Mouse (Mus musculus) intestine, embryonic 16.5 days (tissue): Measurements from ENCODE around the gene Engase. TPM values are rescaled to one million over a fixed set of nuclear protein-coding genes. Genes with fewer than 3 reads are reported as not detected.

Experiments used
- ATAC-seq: fragments of 200-750 bp; cut with Nextera tagmentation; 2 replicates; pipeline ENCODE4 v1.8.0; 2017; ENCODE audit warnings: moderate TSS enrichment, moderate library complexity
- H3K27ac ChIP-seq: fragments of 300-500 bp; sonication (generic); 2 replicates; pipeline ENCODE4 v1.5.1; 2014; ENCODE audit warnings: mild to moderate bottlenecking, low read length
- H3K27me3 ChIP-seq: fragments of 300-500 bp; sonication (generic); replicated peaks from 2 replicates; pipeline ENCODE4 v1.6.1; 2014; ENCODE audit warnings: low read length, control low read depth, mixed read lengths; ENCODE audit not compliant: control insufficient read depth, insufficient read depth
- H3K36me3 ChIP-seq: fragments of 300-500 bp; sonication (generic); 2 replicates; pipeline ENCODE4 v1.6.1; 2014; ENCODE audit warnings: low read length, control low read depth; ENCODE audit not compliant: control insufficient read depth, insufficient read depth
- H3K4me1 ChIP-seq: fragments of 300-500 bp; sonication (generic); 2 replicates; pipeline ENCODE4 v1.6.1; 2014; ENCODE audit warnings: low read length, control low read depth, mixed read lengths; ENCODE audit not compliant: control insufficient read depth, insufficient read depth
- H3K4me2 ChIP-seq: fragments of 300-500 bp; sonication (generic); 2 replicates; pipeline ENCODE4 v1.6.1; 2014; ENCODE audit warnings: low read depth, low read length, control low read depth
- H3K4me3 ChIP-seq: fragments of 300-500 bp; sonication (generic); 2 replicates; pipeline ENCODE4 v1.5.1; 2014; ENCODE audit warnings: mild to moderate bottlenecking, low read length
- H3K9ac ChIP-seq: fragments of 300-500 bp; sonication (generic); 2 replicates; pipeline ENCODE4 v1.6.1; 2014; ENCODE audit warnings: low read depth, low read length
- H3K9me3 ChIP-seq: fragments of 300-500 bp; sonication (generic); 2 replicates; pipeline ENCODE4 v1.6.1; 2016; ENCODE audit warnings: low read length, control low read depth; ENCODE audit not compliant: control insufficient read depth
- WGBS: fragments of 180-500 bp; shearing (Covaris S2); extraction: QIAGEN DNeasy Blood & Tissue Kit; methylation state at CpG from one replicate; pipeline ENCODE4 v1.1.7; 2014; 5-methylcytosine and 5-hydroxymethylcytosine counted together
- polyA plus RNA-seq: library from polyadenylated mRNA; unstranded; fragments of >200 nt; fragmentation: Nextera tagmentation; extraction: Ambion mirVana; gene quantifications from 2 replicates; pipeline ENCODE4 v1.2.1, GENCODE M21; 2015

Gene Engase
- polyA plus RNA-seq, 1 experiment from 2014 or later: 13.5 TPM

GRCm38 (mm10) chr11:118494001-118494737, 17.5 kb downstream of the Engase start:
- Histone ChIP-seq H3K4me1 (peaks cover 5% of the 10 kb centered on the region), H3K4me3 (no peak overlapping the region), H3K9ac (no peak overlapping the region), H3K27ac (no peak overlapping the region), H3K36me3 (no peaks in the 10 kb centered on the region), H3K9me3 (no peaks in the 10 kb centered on the region), H3K4me2 (no peak overlapping the region), H3K27me3 (no peaks in the 10 kb centered on the region)
- 74% methylated on average over 12 of the region's 12 CpGs for WGBS
- ATAC-seq: no peak

DNA sequence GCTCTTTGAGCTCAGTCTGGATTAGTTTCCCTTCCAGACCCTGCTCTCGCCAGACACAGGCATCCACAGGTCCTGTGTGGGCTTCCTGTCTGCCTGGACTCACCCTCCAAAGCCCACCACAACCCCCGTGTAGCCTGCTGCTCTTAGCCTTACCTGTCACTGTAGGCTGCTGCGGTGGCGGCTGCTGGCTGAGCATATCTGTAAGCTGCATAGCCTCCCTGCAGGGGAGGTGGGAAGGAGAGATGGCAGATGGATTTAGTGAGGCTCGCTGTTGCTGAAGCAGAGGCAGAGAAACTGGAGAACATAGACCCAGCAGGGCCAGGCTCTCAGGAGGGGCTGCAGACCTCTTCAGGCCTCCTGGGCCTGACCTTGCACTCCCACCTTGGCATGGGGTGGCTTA, 18.4 kb downstream of the Engase start:
- Histone ChIP-seq H3K4me2 (no peak overlapping the region), H3K9me3 (no peaks in the 10 kb centered on the region), H3K9ac (no peak overlapping the region), H3K4me1 (peaks cover 5% of the 10 kb centered on the region), H3K4me3 (no peak overlapping the region), H3K36me3 (no peaks in the 10 kb centered on the region), H3K27me3 (no peaks in the 10 kb centered on the region), H3K27ac (no peak overlapping the region)
- 48% methylated on average over 5 of the region's 5 CpGs for WGBS
- ATAC-seq: no peak

- no peak for ATAC-seq
- Histone ChIP-seq H3K4me3 (no peak overlapping the region), H3K4me1 (no peaks in the 10 kb centered on the region), H3K36me3 (no peaks in the 10 kb centered on the region), H3K27ac (no peak overlapping the region), H3K4me2 (no peak overlapping the region), H3K27me3 (no peaks in the 10 kb centered on the region), H3K9me3 (no peaks in the 10 kb centered on the region), H3K9ac (no peak overlapping the region)
- 57% methylated on average over 20 of the region's 20 CpGs for WGBS
Measured at GRCm38 (mm10) chr11:118496066-118496689, 19.5 kb downstream of the Engase start.

GRCm38 (mm10) chr11:118502990-118503389, 26.4 kb downstream of the Engase start:
- Histone ChIP-seq H3K4me1 (no peaks in the 10 kb centered on the region), H3K27ac (no peak overlapping the region), H3K4me2 (no peak overlapping the region), H3K9ac (no peak overlapping the region), H3K36me3 (no peaks in the 10 kb centered on the region), H3K27me3 (peaks cover 24% of the 10 kb centered on the region), H3K9me3 (no peaks in the 10 kb centered on the region), H3K4me3 (no peak overlapping the region)
- WGBS: 47% methylated on average over 6 of the region's 6 CpGs
- ATAC-seq: no peak

DNA sequence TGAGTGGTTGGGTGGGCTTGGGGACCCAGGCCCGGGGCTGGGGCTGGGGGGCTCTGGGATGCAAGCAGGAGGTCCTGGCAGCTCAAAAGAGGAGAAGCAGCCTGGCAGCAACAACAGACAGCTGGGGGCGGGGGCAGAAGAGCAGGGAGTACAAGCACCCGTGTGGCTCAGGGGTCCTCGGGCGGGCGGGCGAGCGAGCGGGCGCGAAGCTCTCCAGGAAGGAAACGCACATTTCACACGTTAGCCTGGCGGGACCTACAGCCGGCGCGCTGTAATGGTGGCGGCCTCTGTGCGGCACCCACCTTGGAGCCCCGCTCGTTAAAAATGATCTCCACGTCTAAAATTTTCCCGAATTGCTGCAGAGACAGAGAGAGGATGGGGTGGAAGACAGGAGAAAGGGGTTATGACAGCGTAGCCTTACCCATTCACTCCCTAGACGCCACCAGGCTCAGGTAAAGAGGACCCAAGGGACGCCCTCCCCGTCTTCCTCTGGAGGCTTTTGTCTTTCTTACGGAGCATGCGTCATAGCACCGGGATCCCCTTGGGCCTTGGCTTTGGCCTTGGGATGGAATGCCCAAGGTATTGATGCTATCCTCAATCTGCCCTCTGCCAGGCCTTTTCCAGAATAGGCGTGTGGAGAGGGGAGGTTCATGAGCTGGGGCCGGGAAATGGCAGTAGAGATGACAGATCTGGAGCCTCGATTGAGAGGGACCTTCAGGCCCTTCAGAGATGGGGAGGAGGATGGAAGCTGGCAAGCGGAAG, 27.0 kb downstream of the Engase start:
- Histone ChIP-seq H3K4me1 (no peaks in the 10 kb centered on the region), H3K4me2 (no peak overlapping the region), H3K36me3 (no peaks in the 10 kb centered on the region), H3K27ac (no peak overlapping the region), H3K4me3 (no peak overlapping the region), H3K9me3 (no peaks in the 10 kb centered on the region), H3K9ac (no peak overlapping the region), H3K27me3 (peaks cover 24% of the 10 kb centered on the region)
- 18% methylated on average over 34 of the region's 34 CpGs for WGBS
- ATAC-seq: no peak

DNA sequence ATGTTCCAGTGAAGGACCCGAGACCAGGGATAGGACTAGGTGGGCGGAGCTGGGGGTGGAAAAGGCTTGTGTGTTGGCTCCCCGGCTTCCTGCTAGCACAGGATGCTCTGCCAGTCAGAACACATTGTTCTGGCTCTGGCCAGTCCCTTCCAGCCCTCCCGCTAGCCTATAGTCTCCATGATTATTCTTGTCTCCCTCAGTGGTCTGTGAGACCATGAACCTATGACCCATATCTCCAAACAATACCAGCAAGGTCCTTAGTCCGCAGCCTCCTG, 27.5 kb downstream of the Engase start:
- no peak for ATAC-seq
- peaks cover 24% of the 10 kb centered on the region for H3K27me3 ChIP-seq
- H3K4me3 ChIP-seq: no peak overlapping the region
- H3K9ac ChIP-seq: no peak overlapping the region
- no peak overlapping the region for H3K27ac ChIP-seq
- H3K9me3 ChIP-seq: no peaks in the 10 kb centered on the region
- no peak overlapping the region for H3K4me2 ChIP-seq
- H3K4me1 ChIP-seq: no peaks in the 10 kb centered on the region
- no peaks in the 10 kb centered on the region for H3K36me3 ChIP-seq
- 60% methylated on average over 5 of the region's 5 CpGs for WGBS

- WGBS: 80% methylated on average over 6 of the region's 6 CpGs
- no peak overlapping the region for H3K4me3 ChIP-seq
- H3K9me3 ChIP-seq: no peaks in the 10 kb centered on the region
- no peak overlapping the region for H3K27ac ChIP-seq
- no peak overlapping the region for H3K4me2 ChIP-seq
- no peak for ATAC-seq
- no peak overlapping the region for H3K9ac ChIP-seq
- no peaks in the 10 kb centered on the region for H3K4me1 ChIP-seq
- H3K27me3 ChIP-seq: peaks cover 24% of the 10 kb centered on the region
- H3K36me3 ChIP-seq: no peaks in the 10 kb centered on the region
Measured at GRCm38 (mm10) chr11:118507095-118507494, 30.5 kb downstream of the Engase start.

DNA sequence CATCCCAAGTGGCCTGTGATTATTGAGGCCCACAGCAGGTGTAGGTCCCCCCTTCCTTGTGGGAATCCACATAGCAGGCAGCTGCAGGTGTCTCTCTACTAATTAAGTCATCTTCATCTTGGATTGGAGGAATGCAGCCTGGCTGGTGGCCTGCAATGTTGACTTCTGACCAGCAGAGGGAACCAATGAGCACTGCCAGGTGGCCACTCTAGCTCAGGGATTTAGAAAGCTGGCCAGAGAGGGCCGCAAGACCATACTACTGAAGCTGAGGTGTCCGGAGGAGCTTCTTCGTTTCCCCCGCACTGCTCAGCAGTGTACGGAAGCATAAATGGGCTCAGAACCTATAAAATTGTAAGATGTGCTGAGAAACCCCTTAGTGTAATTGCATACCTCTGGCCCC, 31.3 kb downstream of the Engase start:
- H3K4me2 ChIP-seq: no peak overlapping the region
- H3K9ac ChIP-seq: no peak overlapping the region
- H3K4me3 ChIP-seq: no peak overlapping the region
- 31% methylated on average over 5 of the region's 5 CpGs for WGBS
- no peak overlapping the region for H3K27ac ChIP-seq
- 0 out of 2 replicates have a peak, but pooled peaks cover 3% of the 10 kb centered on the region for H3K4me1 ChIP-seq
- H3K9me3 ChIP-seq: no peaks in the 10 kb centered on the region
- H3K36me3 ChIP-seq: no peaks in the 10 kb centered on the region
- H3K27me3 ChIP-seq: peaks cover 23% of the 10 kb centered on the region
- ATAC-seq: no peak

- 74% methylated on average over 7 of the region's 7 CpGs for WGBS
- Histone ChIP-seq H3K27me3 (peaks cover 19% of the 10 kb centered on the region), H3K9me3 (no peaks in the 10 kb centered on the region), H3K9ac (no peak overlapping the region), H3K4me1 (0 out of 2 replicates have a peak, but pooled peaks cover 3% of the 10 kb centered on the region), H3K4me3 (no peak overlapping the region), H3K27ac (no peak overlapping the region), H3K4me2 (no peak overlapping the region), H3K36me3 (no peaks in the 10 kb centered on the region)
- no peak for ATAC-seq
Measured at GRCm38 (mm10) chr11:118508341-118508740, 31.7 kb downstream of the Engase start.
